Mouse (Mus musculus) heart, postnatal 0 days (tissue): ENCODE results near the gene Dusp13.

ENCODE experiments used
- CTCF ChIP-seq: IDR thresholded peaks from 2 replicates; pipeline ENCODE4 v1.5.1; 2016; ENCODE audit warnings: antibody characterized with exemption, control low read depth, low read depth
- EP300 ChIP-seq: IDR thresholded peaks from 2 replicates; pipeline ENCODE4 v1.6.1; 2016; ENCODE audit warnings: antibody characterized with exemption, low read depth

- TF ChIP-seq CTCF (no peak), EP300 (no peak)
Observed at GRCm38 (mm10) chr14:21740345-21740744, 10.6 kb downstream of the Dusp13 start.
